Mouse (Mus musculus) naive thymus-derived CD4-positive, alpha-beta T cell, adult 2 months (primary cell): ENCODE results near the gene Slc9a2.

Experiments used
- DNase-seq: peaks from one replicate; pipeline ENCODE4 v3.0.0-alpha.2; 2011; ENCODE audit warnings: low read depth

Gene Slc9a2

DNA sequence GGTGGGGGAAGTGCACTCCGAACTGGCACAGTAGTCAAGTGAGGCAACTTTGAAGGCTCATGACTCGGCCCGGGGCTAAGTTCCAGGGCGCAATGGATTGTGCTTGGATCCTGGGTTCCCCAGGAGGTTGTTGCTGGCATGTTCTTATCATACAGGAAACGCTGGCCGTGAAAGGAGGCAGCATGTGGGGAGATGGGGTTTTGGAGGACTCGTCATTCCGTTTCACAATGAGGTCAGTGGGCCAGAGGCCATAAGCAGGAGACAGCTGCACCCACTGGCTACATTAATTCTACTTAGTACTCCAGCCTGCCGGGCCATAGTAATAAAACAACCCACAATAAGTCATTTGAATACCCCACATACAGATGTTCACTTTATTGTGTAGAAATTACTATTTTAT, 34.6 kb downstream of the Slc9a2 start:
- no peak for DNase-seq

DNA sequence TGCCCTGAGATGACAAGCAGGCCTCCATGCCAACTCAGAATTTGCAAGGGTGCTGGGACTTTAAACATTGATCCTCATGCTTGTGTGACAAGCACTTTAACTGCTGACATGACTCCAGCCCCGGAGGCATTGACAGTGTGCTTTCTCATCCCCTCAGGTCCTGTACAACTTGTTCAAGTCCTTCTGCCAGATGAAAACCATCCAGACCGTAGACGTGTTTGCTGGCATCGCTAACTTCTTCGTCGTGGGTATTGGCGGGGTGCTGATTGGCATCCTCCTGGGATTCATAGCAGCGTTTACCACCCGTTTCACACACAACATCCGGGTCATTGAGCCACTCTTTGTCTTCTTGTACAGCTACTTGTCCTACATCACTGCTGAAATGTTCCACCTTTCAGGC, 45.7 kb downstream of the Slc9a2 start:
- no peak for DNase-seq

DNA sequence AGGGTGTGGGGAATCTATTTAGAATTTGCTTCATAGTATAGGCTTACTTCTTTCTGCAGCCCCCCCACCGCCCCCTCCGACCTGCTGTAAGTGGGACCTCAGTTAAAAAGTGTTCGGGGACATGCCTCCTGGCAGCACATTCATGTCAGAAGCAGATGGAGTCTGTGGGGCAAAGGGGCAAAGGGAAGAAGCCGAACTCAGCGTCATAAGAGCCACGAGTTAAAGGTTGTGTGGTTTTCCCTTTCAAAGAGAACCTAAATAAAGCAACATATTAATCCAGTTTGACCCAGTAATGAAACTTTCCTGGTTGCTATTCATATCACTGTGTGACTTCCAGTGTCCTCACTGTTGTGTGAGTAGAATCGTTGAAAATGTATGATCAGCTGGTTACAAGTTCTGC, 47.0 kb downstream of the Slc9a2 start:
- no peak for DNase-seq

DNA sequence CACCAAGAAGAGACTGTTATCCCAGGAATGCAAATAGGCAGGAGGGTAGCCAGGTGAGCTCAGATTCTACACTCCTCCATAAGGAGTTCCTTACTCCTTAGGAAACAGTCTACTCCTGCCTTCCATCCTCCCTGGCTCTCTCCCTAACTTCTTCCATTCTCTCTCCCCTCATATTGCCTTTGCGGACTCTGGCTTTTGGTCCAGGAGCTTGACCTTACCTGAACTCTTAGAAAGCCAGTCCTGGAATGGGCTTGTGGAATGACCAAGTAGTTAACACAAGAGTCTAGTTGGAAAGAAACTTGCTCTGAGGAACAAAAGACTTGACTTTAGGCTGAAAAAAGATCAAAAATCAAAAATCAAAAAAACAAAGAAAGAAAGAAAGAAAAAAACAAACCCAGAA, 48.3 kb downstream of the Slc9a2 start:
- no peak for DNase-seq

DNA sequence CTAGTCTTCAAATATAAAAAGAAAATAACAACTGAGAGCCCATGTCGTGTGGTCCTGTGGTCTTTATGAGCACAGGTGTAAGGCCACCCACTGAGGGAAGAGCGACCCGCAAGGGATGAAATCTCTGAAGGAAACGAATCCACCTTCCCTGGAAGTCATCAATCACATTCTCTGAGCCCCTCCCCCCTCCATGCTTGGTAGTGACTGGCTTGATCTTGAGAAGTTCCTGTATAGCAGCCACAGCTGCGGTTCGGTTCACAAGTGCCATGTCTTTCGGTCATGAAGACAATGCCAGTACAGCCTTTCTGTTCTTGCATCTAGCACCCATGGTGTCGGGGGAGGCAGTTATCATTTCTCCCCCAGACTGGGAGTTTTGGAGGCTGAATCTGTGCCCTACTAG, 57.3 kb downstream of the Slc9a2 start:
- no peak for DNase-seq

DNA sequence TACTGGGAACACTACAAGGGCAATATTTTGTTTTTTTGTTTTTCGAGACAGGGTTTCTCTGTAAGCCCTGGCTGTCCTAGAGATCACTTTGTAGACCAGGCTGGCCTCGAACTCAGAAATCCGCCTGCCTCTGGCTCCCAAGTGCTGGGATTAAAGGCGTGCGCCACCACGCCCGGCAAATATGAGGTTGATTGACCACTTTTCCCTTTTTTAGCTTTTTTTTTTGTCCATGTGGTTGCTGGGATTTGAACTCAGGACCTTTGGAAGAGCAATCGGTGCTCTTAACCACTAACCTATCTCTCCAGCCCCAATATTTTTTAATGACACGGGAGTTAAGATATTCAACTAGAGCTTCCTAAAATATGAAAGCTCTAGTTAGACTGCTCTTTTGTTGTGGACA, 57.9 kb downstream of the Slc9a2 start:
- DNase-seq, result peak; percentile 45

DNA sequence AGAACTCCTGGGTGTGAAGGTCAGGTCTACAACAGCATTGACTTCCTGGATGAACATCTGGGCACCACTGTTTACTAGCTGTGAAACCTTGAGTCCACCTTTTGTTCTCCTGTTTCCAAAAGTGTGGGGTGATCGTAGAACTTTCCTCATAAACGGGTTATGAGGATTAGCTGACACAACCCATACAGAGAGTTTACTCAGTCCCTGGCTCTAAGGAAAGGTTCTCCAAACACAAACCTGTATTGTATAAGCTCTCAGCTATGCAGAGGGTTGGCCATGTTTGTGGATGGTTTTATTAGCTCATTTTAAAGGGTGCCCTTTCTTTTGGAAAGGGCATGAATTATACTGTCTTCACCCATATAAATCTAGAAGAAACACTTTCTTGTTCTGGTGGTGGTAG, 60.4 kb downstream of the Slc9a2 start:
- no peak for DNase-seq

DNA sequence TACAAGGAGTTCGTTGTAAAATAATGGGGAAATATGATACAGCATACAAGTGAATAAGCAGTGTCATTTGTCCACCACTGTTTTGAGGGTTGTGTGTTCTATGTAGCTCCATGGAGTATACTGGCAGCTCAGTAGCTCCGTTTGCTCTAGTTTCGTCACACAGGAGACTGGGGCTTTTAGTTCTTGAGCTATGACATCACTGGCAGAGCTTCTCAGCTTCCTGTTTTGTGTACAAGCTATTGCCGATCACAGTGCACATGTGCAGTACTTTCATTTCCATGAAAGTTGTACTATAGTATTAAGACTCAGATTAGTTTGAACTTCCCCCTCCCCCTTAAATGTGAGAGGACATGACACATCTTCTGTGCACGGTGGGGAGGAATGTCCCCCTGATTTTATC, 65.7 kb downstream of the Slc9a2 start:
- no peak for DNase-seq

DNA sequence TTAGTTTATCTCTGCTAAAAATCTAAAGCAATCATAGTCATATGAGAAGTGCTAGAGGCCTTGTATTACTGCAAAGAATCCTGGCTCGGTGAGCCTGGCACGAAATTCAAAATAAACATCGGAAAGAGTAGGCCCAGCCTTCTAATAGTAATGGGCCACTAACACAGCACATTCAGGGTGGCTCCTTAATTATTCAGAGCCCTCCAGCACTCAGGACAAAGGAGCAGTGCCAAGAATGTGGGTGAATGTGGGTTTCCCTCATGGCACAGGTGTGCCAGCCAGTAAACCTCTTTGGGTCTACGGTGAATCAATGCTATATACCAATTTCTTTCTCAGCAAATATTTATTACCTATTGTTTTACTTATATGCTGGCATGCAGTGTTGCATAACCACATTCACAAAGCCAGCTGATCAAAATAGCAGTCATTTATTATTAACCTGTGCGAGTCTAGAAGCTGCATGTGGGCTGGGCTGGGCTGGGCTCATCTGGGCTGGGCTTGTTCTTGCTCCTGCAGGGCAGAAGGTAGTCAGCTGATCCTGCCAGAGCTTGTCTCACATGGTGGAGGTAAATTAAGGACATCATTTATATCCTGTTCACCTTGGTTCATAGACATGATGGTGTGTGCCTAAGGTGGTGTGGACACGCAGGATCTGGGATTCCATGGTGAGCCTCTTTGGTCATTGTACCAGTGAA, 79.5 kb downstream of the Slc9a2 start:
- no peak for DNase-seq

DNA sequence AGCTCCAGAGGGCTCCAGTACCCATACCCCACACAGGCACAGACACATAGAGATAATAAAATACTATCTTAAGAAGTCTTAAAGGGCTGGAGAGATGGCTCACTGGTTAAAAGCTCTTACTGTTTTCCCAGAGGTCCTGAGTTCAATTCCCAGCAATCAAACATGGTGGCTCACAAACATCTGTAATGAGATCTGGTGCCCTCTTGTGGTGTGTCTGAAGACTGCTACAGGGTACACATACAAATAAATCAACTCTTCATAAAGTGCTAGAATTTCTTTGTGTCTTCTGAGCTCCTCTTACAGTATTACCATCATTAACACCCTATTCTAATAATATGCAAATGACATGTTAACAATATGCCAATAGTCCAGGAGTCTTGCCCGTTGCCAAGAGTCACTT, 83.7 kb downstream of the Slc9a2 start:
- no peak for DNase-seq

DNA sequence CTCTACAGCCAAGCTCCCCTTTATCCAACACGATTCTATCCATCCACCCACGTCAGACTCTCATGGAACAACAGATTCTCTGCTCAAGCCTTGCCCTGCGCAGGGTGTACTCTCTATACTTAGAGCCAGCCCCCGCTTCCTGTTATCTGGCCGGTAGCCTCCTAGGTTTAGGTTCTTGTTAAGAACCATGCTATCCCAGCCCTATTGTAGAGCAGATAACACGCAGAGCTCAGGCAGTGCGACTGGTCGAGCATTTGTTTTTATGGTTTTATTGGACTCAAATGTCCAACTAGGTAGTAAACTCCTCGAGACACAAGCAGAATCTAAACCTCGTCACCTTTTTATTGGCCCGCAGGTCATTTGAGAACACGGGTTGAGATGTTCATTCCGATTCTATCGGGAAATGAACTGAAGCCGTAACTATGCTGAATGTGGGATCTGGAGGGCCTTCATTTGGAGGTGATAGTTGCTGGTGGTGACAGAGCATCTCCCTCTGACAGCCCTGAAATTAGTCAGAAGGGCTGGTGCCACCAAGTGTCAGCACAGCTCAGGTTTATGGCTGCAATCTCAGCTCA, 84.4 kb downstream of the Slc9a2 start:
- DNase-seq, result no peak

DNA sequence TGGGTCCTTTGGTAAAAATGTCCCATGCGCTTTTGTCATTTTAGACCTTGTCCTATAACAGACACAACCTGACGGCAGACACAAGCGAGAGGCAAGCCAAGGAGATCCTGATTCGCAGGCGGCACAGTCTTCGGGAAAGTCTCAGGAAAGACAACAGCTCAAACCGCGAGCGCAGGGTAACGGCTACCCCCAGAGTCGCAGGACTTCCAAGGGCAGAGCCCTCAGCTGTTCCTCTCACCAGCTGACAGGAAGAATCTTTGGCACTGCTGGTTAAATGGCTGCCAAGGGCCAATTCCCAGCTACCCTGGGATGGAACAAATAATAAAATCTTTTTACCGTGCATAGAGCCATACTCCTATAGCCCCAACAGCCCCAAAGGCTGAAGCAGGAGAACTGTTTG, 85.1 kb downstream of the Slc9a2 start:
- no peak for DNase-seq

DNA sequence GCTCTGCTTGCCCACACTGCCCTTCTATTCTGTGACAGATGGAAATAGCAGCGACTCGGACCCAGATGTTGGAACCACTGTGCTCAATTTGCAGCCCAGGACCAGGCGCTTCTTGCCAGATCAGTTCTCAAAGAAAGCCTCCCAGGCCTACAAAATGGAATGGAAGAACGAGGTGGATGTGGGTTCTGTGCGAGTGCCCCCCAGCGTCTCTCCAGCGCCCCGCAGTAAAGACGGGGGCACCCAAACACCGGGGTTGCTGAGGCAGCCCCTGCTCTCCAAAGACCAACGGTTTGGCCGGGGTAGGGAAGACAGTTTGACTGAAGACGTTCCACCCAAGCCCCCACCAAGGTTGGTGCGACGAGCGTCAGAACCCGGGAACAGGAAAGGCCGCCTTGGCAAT, 87.2 kb downstream of the Slc9a2 start:
- no peak for DNase-seq

DNA sequence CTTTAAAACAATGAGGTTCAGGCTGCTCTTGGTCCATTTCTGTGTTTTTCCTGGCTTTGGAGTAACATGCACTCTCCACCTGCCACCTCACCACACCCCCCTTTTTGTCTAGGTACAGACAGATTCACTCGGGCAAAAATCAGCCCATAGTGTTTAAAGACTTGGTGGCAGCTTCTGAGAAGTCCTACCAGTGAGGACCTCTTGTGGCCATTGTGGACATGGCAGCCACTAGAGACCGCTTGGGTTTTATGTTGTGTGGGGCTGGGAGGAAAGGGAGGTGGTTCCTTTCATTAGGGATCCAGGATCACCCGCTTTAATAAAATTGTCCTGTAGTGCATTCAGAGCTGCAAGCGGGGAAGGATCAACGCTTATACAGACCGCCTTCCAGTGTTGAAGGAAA, 88.2 kb downstream of the Slc9a2 start:
- DNase-seq, result peak; percentile 19

DNA sequence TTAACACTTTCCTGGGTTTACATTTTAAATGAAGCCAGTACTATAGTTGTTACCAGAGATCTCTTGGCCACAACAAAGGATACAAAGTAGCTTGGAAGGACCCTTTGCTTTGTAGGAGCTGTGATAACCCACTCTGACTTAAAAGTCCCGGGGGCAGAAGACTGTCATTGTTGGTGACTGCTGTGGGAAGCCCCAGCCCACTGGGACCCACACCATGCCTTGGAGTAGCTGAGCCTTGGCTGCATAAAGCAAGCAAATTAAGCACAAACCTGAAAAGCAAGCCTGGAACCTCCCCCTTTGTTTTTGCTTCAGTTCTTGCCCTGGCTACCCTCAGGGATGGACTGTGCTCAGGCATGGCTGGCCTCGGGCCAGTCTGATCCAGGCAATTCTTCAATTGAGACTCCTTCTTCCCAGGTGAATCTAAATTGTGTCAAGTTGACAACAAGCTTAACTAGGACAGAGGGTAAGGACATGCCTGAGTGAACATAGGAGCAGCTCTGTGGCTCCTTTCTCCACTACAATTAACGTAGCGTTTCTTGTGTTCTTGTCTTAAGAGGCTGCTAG, 89.0 kb downstream of the Slc9a2 start:
- no peak for DNase-seq

DNA sequence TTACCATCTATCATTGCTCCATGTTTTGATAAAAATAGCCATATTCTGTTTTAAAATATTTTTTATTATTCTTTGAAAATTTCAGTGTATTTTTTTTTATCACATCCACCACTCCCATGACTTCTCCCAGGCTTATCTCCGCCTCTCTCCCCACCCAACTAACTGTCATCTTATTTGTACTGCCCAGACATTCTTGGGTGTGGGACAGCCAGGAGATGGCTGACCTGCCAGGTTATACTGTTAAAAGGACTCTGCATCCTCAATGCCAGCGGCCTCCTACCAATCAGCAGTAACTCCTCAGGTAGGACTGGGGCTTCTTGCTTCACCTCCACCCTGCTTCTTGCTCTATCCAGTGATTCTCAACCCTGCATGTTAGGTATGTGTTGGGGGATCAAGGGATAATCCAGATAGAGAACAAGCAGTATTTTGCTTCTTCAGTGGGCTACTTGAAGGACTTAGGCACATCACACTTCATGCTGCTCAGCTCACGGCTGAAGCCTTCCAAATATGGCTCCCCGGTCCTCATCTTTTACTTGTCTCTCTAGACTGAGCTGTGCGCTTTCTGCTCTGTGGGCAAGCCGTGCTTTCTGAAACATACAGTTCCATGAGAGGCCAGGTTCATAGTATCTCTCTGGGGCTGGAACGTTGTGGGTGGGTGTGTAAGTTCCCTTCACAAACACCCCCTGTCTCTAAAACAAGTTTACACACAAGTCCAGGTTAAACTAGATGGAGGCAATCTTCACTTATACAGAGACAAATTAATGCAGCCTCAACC, 91.0 kb downstream of the Slc9a2 start:
- DNase-seq, result no peak

DNA sequence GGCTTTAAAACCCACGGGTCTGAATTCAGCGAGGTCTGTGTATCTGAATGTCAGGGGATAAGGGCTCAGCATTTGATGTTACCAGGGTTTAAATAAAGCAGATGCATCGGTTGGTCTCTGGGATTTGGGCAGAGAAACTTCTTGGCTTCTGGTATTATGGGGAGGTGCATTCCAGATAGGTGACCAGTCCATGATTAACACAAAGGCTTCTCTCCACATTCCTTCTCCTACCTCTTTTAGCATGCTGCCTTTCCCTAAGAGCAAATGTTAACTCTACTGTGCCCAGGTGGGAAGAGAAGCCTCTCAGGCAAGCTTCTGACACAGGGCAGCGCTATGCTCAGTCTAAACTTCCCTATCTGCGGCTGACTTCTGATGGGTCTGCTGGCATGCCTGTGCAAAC, 92.9 kb downstream of the Slc9a2 start:
- no peak for DNase-seq

DNA sequence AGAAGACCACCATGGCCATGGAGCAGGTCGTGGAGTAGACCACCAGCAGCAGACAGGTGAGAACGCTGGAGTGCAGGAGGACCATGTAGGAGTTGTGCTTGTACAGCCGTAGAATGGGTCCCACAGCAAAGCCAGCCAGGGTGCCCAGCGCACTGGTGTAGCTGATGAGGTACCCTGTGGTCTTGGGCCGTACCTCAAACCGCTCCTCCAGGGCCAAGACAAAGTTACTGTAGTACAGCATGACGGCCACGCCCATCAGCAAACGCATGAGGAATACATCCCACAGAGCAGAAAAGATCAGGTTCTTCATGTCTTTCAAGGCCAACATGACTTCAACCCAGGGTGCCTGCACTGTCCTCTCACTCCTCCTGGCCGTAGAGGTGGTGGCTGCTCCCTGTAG, 93.7 kb downstream of the Slc9a2 start:
- DNase-seq, result no peak

DNA sequence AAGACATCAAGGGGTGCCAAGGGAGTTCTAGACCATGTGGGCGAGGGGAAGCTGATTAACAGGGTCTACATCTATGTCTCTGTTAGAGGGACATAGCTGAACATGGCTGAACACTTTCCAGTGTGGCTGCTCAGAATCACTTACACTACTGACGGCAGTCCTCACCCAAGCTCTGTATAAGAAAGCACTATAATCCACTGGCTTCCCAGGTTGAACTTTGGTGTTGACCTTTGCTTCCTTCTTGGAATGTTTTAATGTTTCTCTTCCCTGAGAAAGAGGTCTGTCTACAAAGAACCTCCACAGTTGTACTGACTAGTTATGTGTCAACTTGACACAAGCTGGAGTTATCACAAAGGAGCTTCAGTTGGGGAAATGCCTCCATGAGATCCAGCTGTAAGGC, 95.7 kb downstream of the Slc9a2 start:
- DNase-seq, result no peak

DNA sequence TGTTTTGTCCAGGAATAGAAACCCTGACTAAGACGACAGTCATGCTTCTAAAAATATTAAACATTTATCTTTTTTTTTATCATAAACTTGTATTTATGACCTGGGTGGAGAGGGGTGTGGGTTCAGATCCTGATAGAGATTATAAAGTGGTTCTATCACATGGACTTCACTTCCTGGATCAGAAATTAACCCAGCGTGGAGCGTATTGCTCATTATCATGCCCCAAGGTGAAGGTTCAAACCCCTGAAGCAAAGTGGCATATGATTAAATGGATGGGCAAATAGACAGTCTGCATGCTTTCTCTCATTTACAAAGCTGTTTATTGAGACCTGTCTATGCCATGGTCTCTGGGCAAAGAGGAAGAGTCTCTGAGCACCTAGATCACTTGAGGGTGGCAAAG, 96.4 kb downstream of the Slc9a2 start:
- no peak for DNase-seq

DNA sequence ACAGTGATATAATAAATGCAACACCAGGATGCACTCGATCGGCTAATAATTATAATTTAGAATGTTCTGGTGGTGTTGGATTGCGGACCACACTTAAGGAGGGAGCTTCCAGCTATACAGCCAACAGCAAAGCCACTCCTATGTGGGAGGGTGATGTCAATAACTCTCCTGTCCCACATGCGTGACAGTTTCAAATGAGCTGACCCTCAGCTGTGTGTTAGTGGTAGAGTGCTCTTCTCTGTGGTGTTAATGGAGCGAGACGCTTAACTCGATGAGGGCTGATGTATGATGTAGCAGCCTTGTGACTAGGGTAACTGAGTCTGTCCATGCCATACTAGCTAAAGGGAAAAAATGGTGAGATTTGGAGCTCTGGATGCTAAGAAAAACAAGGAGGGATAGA, 103.1 kb downstream of the Slc9a2 start:
- DNase-seq, result no peak

DNA sequence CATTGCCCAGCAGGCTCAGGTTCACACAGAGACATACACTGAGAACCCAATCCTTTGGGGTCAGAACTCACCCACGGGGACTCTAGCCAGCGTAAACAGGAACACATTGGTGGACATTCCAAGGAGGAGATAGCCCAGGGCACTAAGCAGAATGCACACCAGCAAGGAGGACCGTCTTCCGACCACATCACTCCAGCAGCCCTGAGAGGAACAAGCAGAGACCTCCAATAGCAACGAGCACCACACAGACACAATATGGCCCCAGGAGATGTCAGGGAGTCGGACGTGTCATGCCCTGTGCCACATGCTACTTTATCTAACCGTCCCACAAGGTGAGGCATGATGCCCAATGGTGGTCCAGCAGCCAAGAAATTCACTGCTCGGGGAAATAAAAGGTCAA, 103.9 kb downstream of the Slc9a2 start:
- DNase-seq, result no peak

DNA sequence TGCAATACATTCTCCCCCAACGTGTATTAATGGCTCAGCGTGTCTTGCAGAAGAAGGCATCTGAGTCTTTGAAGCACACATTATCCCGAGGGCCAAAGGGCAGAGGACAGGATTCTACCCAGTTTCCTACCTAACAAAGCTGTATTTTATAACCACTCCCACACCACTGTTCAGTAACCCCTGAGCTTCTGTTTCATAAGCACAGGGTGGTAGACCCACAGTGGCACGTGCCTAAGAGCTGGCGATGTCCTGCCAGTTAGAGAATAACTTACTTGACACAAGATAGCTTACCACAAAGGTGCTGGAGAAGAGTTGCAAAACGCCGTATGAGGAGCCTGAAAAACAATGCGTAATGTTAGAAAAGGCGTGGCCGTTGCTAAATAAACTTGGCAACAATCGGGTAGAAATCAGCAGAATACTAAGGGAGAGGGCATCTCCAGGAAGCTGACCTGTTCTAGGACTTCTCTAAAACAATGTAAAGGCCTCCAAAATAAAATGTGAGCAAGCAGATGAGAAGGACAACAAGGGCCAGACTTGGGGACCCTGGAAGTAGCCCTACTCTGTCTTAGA, 105.6 kb downstream of the Slc9a2 start:
- no peak for DNase-seq
